Mouse (Mus musculus) C2C12 (cell line): Measurements from ENCODE around the gene Mup4.

Experiments
- CTCF ChIP-seq: IDR thresholded peaks from one replicate; pipeline ENCODE4 v1.5.1; 2011; ENCODE audit not compliant: control insufficient read depth, insufficient read depth, insufficient read length
- MAX ChIP-seq: IDR thresholded peaks from one replicate; pipeline ENCODE4 v1.6.1; 2011; ENCODE audit warnings: mild to moderate bottlenecking, control low read depth
- MYOD1 ChIP-seq: IDR thresholded peaks from one replicate; pipeline ENCODE4 v1.6.1; 2011; ENCODE audit warnings: low read depth; ENCODE audit not compliant: control insufficient read depth, insufficient read length
- MYOG ChIP-seq: IDR thresholded peaks from one replicate; pipeline ENCODE4 v1.6.1; 2011; ENCODE audit not compliant: control insufficient read depth, insufficient read length; ENCODE audit errors: extremely low read depth
- USF1 ChIP-seq: IDR thresholded peaks from one replicate; pipeline ENCODE4 v1.6.1; 2011; ENCODE audit warnings: low read depth, mild to moderate bottlenecking, control low read depth, moderate library complexity

DNA sequence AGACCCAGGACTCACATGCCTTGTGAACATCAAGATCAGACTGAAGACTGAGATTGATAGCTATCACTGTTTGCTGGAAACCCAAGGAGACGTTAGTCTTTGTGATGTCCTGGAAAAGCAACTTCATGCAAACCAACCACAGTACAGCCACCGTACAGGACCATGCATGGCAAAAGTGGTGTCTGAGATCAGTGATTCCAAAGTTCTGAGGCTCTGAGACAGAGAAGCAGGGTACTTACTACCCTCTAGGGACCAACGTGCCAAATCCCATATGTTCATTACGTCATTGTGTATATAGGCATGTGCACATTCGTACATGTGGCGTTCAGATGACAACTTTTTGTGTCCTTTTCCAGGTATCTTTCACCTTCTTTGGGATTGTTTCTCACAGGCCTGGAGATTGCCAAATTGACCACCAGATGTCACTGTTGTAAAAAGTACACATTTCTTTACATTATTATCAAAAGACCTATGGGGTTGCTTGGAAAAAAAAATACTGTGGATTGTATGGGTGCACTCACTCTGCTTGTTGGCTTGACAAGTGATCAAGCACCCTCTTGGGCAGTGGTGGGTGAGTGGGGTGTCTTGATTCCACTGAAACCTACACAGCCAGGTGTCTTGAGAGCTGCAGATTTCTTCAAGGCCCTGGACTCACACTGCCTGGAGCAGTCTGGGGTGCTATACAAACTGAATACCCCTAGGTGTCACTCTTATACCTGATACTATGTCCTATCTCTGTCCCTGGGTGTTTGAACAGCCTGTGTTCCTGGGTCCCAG is 27.8 kb downstream of the Mup4 start:
- no peak for TF ChIP-seq CTCF
- TF ChIP-seq MYOG = no peak
- no peak for TF ChIP-seq USF1
- no peak for TF ChIP-seq MAX
- TF ChIP-seq MYOD1 = no peak
